Mouse (Mus musculus) embryonic facial prominence, embryonic 10.5 days (tissue): ENCODE measurements at regions not wholly inside any gene's neighbourhood (a gene's known extent, or its start where the extent isn't known, plus 50 kb on each side); places are given as distances from the start of the nearest gene placed in this dataset.
A peak's percentile ranks its signal among the peaks of the same experiment; 100 is the strongest.

Source experiments
- DNase-seq: peaks from one replicate; pipeline ENCODE4 v3.0.0-alpha.2; 2017; ENCODE audit warnings: low spot score
- H3K27ac ChIP-seq: fragments of 300-500 bp; sonication (generic); replicated peaks from 2 replicates; pipeline ENCODE4 v1.5.1; 2016; ENCODE audit warnings: mild to moderate bottlenecking
- H3K27me3 ChIP-seq: fragments of 300-500 bp; sonication (generic); replicated peaks from 2 replicates; pipeline ENCODE4 v1.6.1; 2016; ENCODE audit warnings: low read depth, mild to moderate bottlenecking; ENCODE audit not compliant: poor library complexity, severe bottlenecking
- H3K36me3 ChIP-seq: fragments of 300-500 bp; sonication (generic); replicated peaks from 2 replicates; pipeline ENCODE4 v1.6.1; 2016; ENCODE audit warnings: mild to moderate bottlenecking, moderate library complexity
- H3K4me1 ChIP-seq: fragments of 300-500 bp; sonication (generic); 2 replicates; pipeline ENCODE4 v1.6.1; 2016
- H3K4me3 ChIP-seq: fragments of 300-500 bp; sonication (generic); 2 replicates; pipeline ENCODE4 v1.5.1; 2016; ENCODE audit warnings: mild to moderate bottlenecking, moderate library complexity
- H3K9me3 ChIP-seq: fragments of 300-500 bp; sonication (generic); 2 replicates; pipeline ENCODE4 v1.6.1; 2016; ENCODE audit warnings: mild to moderate bottlenecking
- WGBS: fragments of 180-500 bp; shearing (Covaris S2); methylation state at CpG from one replicate; pipeline ENCODE4 v1.1.7; 2016; 5-methylcytosine and 5-hydroxymethylcytosine counted together

DNA sequence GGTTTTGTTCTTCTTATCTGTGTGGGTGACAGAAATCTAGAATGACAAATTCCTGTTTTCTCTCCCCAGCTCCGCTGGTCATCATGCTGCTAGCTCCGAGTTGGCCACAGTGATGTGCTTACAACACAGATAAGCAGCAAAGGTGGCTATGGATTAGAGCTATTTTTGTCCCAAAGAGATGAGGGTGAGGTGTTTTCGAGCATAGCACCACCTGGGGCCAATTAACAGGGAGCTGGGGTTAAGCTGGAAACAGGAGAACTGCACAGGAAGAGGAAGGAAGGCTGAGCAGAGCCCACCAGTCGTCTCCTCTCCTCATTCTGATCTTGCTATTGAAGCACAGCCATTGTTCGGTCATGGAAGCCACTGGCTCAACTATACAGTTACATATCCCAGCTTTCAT lies 92.3 kb upstream of the Map1b start:
- Histone ChIP-seq H3K9me3 (no peaks in the 10 kb centered on the region), H3K27ac (peak overlapping the region; percentile 65; the same call in 1 of the 2 replicates), H3K36me3 (no peaks in the 10 kb centered on the region), H3K4me1 (peaks cover 40% of the 10 kb centered on the region), H3K4me3 (no peak overlapping the region), H3K27me3 (no peaks in the 10 kb centered on the region)
- DNase-seq, result peak; percentile 32
- WGBS, result 33% methylated on average over 5 of the region's 5 CpGs

DNA sequence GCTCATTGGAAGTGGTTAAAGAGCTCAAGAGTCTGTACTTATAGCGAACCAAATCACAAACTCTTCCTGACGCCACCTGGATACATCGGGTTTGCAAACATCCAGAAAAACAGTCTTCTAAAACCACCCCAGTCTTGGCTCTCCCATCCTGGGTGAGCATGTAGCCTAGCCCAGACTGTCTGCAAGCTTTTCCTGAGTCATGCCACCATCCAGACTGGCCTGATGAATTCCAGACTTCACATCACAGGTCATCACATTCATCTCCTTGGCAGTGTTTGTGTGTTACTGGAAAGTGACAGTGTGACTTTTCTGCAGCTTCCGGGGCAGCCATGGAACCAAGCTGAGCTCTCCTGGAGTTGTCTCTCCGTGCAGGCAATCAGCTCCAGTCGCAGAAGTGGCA lies 90.9 kb upstream of the Map1b start:
- no peaks in the 10 kb centered on the region for H3K36me3 ChIP-seq
- no peak overlapping the region for H3K27ac ChIP-seq
- H3K4me1 ChIP-seq, result peaks cover 40% of the 10 kb centered on the region
- no peak overlapping the region for H3K4me3 ChIP-seq
- DNase-seq, result no peak
- H3K27me3 ChIP-seq, result no peaks in the 10 kb centered on the region
- WGBS, result 91% methylated on average over 6 of the region's 6 CpGs
- 0 out of 2 replicates have a peak, but pooled peaks cover 3% of the 10 kb centered on the region for H3K9me3 ChIP-seq

- Histone ChIP-seq H3K9me3 (0 out of 2 replicates have a peak, but pooled peaks cover 3% of the 10 kb centered on the region), H3K27ac (no peak overlapping the region), H3K4me1 (peaks cover 40% of the 10 kb centered on the region), H3K27me3 (no peaks in the 10 kb centered on the region), H3K36me3 (no peaks in the 10 kb centered on the region), H3K4me3 (no peak overlapping the region)
- peak; percentile 21 for DNase-seq
- 35% methylated on average over 1 of the region's 1 CpGs for WGBS
Observed at GRCm38 (mm10) chr13:99606606-99606990, 90.3 kb upstream of the Map1b start.

- Histone ChIP-seq H3K27me3 (no peaks in the 10 kb centered on the region), H3K4me3 (no peak overlapping the region), H3K9me3 (0 out of 2 replicates have a peak, but pooled peaks cover 3% of the 10 kb centered on the region), H3K4me1 (peaks cover 40% of the 10 kb centered on the region), H3K36me3 (no peaks in the 10 kb centered on the region), H3K27ac (no peak overlapping the region)
- 71% methylated on average over 2 of the region's 2 CpGs for WGBS
- DNase-seq, result no peak
Observed at GRCm38 (mm10) chr13:99605866-99606605, 89.7 kb upstream of the Map1b start.

- peaks cover 10% of the 10 kb centered on the region for H3K27me3 ChIP-seq
- no peak for DNase-seq
- no peak overlapping the region for H3K4me3 ChIP-seq
- WGBS, result 85% methylated on average over 2 of the region's 2 CpGs
- no peak overlapping the region for H3K27ac ChIP-seq
- H3K4me1 ChIP-seq, result peaks cover 18% of the 10 kb centered on the region
- H3K36me3 ChIP-seq, result no peaks in the 10 kb centered on the region
- H3K9me3 ChIP-seq, result no peaks in the 10 kb centered on the region
Observed at GRCm38 (mm10) chr13:99597891-99598290, 81.6 kb upstream of the Map1b start.

GRCm38 (mm10) chr13:99593846-99594813 lies 77.8 kb upstream of the Map1b start:
- WGBS, result 39% methylated on average over 17 of the region's 17 CpGs
- DNase-seq, result no peak

DNA sequence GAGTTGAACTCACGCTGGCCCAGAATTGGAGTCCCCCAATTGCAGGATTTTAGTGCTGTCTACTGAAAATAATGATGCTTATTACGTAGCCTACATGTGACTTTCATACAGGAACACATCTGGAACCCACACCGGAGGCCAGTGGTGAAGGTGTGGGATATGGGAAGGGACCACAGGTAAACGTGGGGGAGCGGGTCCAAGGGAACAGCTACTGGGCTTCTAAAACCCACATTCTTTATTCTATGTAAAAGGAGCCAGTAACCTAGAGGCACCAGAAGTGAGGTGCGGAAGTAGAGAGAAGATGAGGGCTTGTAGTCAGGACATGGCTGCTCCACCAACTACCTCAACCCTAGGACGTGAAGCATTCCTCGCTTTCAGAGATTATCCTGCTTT lies 76.9 kb upstream of the Map1b start:
- Histone ChIP-seq H3K4me3 (no peak overlapping the region), H3K27me3 (peaks cover 14% of the 10 kb centered on the region), H3K36me3 (no peaks in the 10 kb centered on the region), H3K4me1 (peaks cover 26% of the 10 kb centered on the region), H3K27ac (no peak overlapping the region), H3K9me3 (no peaks in the 10 kb centered on the region)
- no peak for DNase-seq
- 50% methylated on average over 8 of the region's 8 CpGs for WGBS

More at GRCm38 (mm10) chr13:99593846-99594813, 77.8 kb upstream of the Map1b start:
- no peaks in the 10 kb centered on the region for H3K9me3 ChIP-seq
- no peak overlapping the region for H3K4me3 ChIP-seq
- no peaks in the 10 kb centered on the region for H3K36me3 ChIP-seq
- H3K27me3 ChIP-seq, result peaks cover 14% of the 10 kb centered on the region
- H3K27ac ChIP-seq, result no peak overlapping the region
- peaks cover 26% of the 10 kb centered on the region for H3K4me1 ChIP-seq

- H3K27ac ChIP-seq, result no peak overlapping the region
- no peaks in the 10 kb centered on the region for H3K9me3 ChIP-seq
- WGBS, result 11% methylated on average over 15 of the region's 15 CpGs
- peak overlapping the region; percentile 28; the same call in 1 of the 2 replicates for H3K4me3 ChIP-seq
- peaks cover 14% of the 10 kb centered on the region for H3K27me3 ChIP-seq
- DNase-seq, result no peak
- H3K36me3 ChIP-seq, result no peaks in the 10 kb centered on the region
- peaks cover 26% of the 10 kb centered on the region for H3K4me1 ChIP-seq
Observed at GRCm38 (mm10) chr13:99592596-99593242, 76.4 kb upstream of the Map1b start.

DNA sequence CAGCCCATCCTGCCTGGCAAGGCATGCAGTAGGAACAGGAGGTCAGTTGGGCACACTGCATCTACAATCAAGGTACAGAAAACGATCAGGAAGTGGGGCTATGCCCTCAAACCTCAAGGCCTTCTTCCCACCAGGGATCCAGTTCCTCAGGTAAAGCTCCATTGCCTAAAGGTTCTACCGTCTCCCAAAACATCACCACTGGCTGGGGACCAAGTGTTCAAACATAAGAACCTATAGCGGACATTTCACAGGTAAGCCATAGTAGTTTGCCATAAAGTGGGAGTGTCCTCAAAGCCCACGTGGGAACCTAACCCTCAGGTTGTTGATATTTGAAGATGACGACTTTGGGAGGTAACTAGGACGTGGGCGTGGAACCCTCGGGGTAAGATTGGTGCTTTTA lies 72.3 kb upstream of the Map1b start:
- Histone ChIP-seq H3K27ac (no peak overlapping the region), H3K36me3 (no peaks in the 10 kb centered on the region), H3K4me3 (no peak overlapping the region), H3K27me3 (peaks cover 11% of the 10 kb centered on the region), H3K9me3 (no peaks in the 10 kb centered on the region), H3K4me1 (peaks cover 16% of the 10 kb centered on the region)
- no peak for DNase-seq
- 90% methylated on average over 8 of the region's 8 CpGs for WGBS

DNA sequence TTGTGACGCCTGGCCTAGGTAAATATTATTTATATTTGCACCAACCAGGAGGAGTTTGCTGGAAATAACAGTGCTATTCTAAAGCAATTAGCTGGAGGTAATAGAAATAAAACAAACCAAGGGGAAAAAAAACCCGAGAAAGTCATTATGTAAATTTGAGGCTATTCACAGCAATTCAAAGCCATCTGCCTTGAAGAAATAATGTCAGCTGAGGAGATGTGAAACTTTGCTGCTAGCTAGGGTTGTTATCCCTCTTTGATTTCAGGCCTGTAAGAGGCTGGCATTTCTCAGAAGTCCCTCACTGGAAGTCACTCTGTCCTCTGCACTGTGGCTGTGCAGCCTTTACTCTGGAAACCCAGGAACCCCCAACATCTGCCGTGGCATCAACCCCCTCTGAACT lies 67.5 kb upstream of the Map1b start:
- Histone ChIP-seq H3K4me1 (no peaks in the 10 kb centered on the region), H3K9me3 (no peaks in the 10 kb centered on the region), H3K4me3 (no peak overlapping the region), H3K36me3 (no peaks in the 10 kb centered on the region), H3K27ac (no peak overlapping the region), H3K27me3 (no peaks in the 10 kb centered on the region)
- no peak for DNase-seq
- WGBS, result 65% methylated on average over 3 of the region's 3 CpGs

GRCm38 (mm10) chr13:99580296-99580695 lies 64.0 kb upstream of the Map1b start:
- H3K27ac ChIP-seq, result no peak overlapping the region
- 90% methylated on average over 5 of the region's 5 CpGs for WGBS
- H3K36me3 ChIP-seq, result no peaks in the 10 kb centered on the region
- no peak overlapping the region for H3K4me3 ChIP-seq
- no peaks in the 10 kb centered on the region for H3K9me3 ChIP-seq
- H3K27me3 ChIP-seq, result no peaks in the 10 kb centered on the region
- no peaks in the 10 kb centered on the region for H3K4me1 ChIP-seq
- no peak for DNase-seq

DNA sequence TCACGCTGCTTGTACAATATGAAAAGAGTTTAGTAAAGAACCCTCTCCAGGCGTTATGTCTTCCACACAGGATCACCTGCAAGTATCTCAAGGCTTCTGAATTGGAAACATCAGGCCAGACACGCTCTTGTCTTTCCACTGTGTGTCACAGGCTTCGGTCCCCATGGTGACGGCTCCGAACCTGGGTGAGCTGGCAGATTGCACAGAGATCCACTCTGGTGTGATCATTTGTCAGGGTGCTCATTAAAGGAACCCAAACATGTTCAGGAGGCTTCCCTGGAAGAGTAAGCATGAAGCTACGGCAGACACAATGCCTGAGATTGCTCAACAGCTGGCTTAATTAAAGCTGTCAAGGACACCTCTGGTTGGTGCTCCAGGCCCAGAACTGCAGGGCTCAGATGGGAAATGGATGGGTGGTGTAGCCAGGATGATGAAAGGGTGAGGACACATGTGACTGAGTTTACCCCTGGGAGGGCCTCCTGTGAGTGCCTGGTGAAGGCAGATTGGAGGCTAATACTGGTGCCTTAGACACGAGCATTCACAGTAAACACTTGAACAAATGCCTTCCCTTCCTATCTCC lies 63.3 kb upstream of the Map1b start:
- Histone ChIP-seq H3K4me1 (no peaks in the 10 kb centered on the region), H3K27ac (no peak overlapping the region), H3K4me3 (no peak overlapping the region), H3K27me3 (no peaks in the 10 kb centered on the region), H3K9me3 (no peaks in the 10 kb centered on the region), H3K36me3 (no peaks in the 10 kb centered on the region)
- WGBS, result 81% methylated on average over 8 of the region's 8 CpGs
- no peak for DNase-seq
